Mouse (Mus musculus) limb, embryonic 11.5 days (tissue): Measurements from ENCODE around the gene Aloxe3. TPM values are rescaled to one million over a fixed set of nuclear protein-coding genes. Genes with fewer than 3 reads are reported as not detected.
A peak's percentile ranks its signal among the peaks of the same experiment; 100 is the strongest.

Experiments
- ATAC-seq: fragments of 200-750 bp; cut with Nextera tagmentation; 2 replicates; pipeline ENCODE4 v1.8.0; 2017; ENCODE audit warnings: low read depth; ENCODE audit not compliant: insufficient number of reproducible peaks, low FRiP score, low TSS enrichment
- DNase-seq: peaks from one replicate; pipeline ENCODE4 v3.0.0-alpha.2; 2015; ENCODE audit warnings: low spot score
- H3K27ac ChIP-seq: fragments of 300-500 bp; sonication (generic); replicated peaks from 2 replicates; pipeline ENCODE4 v1.5.1; 2014; ENCODE audit warnings: low read depth, mild to moderate bottlenecking, low read length
- H3K27me3 ChIP-seq: fragments of 300-500 bp; sonication (generic); 2 replicates; pipeline ENCODE4 v1.6.1; 2014; ENCODE audit warnings: mild to moderate bottlenecking, low read length, mixed read lengths; ENCODE audit not compliant: control insufficient read depth, insufficient read depth
- H3K36me3 ChIP-seq: fragments of 300-500 bp; sonication (generic); 2 replicates; pipeline ENCODE4 v1.6.1; 2014; ENCODE audit warnings: mild to moderate bottlenecking, low read length, moderate library complexity, mixed read lengths; ENCODE audit not compliant: control insufficient read depth, insufficient read depth
- H3K4me1 ChIP-seq: fragments of 300-500 bp; sonication (generic); 2 replicates; pipeline ENCODE4 v1.6.1; 2014; ENCODE audit warnings: low read length, mixed read lengths; ENCODE audit not compliant: control insufficient read depth, insufficient read depth
- H3K4me2 ChIP-seq: fragments of 300-500 bp; sonication (generic); 2 replicates; pipeline ENCODE4 v1.6.1; 2014; ENCODE audit warnings: low read depth, mild to moderate bottlenecking, moderate library complexity; ENCODE audit not compliant: severe bottlenecking
- H3K4me3 ChIP-seq: fragments of 300-500 bp; sonication (generic); 2 replicates; pipeline ENCODE4 v1.5.1; 2014; ENCODE audit warnings: low read depth, low read length
- H3K9ac ChIP-seq: fragments of 300-500 bp; sonication (generic); 2 replicates; pipeline ENCODE4 v1.6.1; 2014; ENCODE audit warnings: mild to moderate bottlenecking, low read length
- H3K9me3 ChIP-seq: fragments of 300-500 bp; sonication (generic); 2 replicates; pipeline ENCODE4 v1.6.1; 2016; ENCODE audit warnings: low read length; ENCODE audit not compliant: control insufficient read depth
- WGBS: fragments of 180-500 bp; shearing (Covaris S2); extraction: QIAGEN DNeasy Blood & Tissue Kit; methylation state at CpG from one replicate; pipeline ENCODE4 v1.1.7; 2014; 5-methylcytosine and 5-hydroxymethylcytosine counted together
- polyA plus RNA-seq: library from polyadenylated mRNA; unstranded; fragments of >200 nt; fragmentation: Nextera tagmentation; extraction: Ambion mirVana; gene quantifications from 2 replicates; pipeline ENCODE4 v1.2.1, GENCODE M21; 2014

Aloxe3 gene
- polyA plus RNA-seq, 1 experiment from 2014 or later = 0.25 TPM

GRCm38 (mm10) chr11:69116843-69117242 lies 8.9 kb upstream of the Aloxe3 start:
- Histone ChIP-seq H3K9ac (no peak overlapping the region), H3K27me3 (0 out of 2 replicates have a peak, but pooled peaks cover 4% of the 10 kb centered on the region), H3K36me3 (no peaks in the 10 kb centered on the region), H3K4me2 (no peak overlapping the region), H3K4me1 (peaks cover 14% of the 10 kb centered on the region), H3K27ac (no peak overlapping the region), H3K4me3 (no peak overlapping the region), H3K9me3 (no peaks in the 10 kb centered on the region)
- ATAC-seq (no peak), DNase-seq (no peak)
- WGBS = 43% methylated on average over 5 of the region's 5 CpGs

GRCm38 (mm10) chr11:69117737-69118695 lies 7.7 kb upstream of the Aloxe3 start:
- ATAC-seq = no peak
- peak overlapping the region; percentile 22; the same call in 1 of the 2 replicates for H3K27ac ChIP-seq
- H3K9ac ChIP-seq = peak overlapping the region; percentile 60
- DNase-seq = peak; percentile 74
- 0 out of 2 replicates have a peak, but pooled peaks cover 4% of the 10 kb centered on the region for H3K27me3 ChIP-seq
- H3K9me3 ChIP-seq = no peaks in the 10 kb centered on the region
- WGBS = 1% methylated on average over 45 of the region's 45 CpGs
- H3K4me1 ChIP-seq = peaks cover 15% of the 10 kb centered on the region
- H3K4me2 ChIP-seq = peak overlapping the region; percentile 84
- H3K4me3 ChIP-seq = peak overlapping the region; percentile 56
- H3K36me3 ChIP-seq = no peaks in the 10 kb centered on the region

GRCm38 (mm10) chr11:69118765-69119164 lies 6.9 kb upstream of the Aloxe3 start:
- ATAC-seq = peak; percentile 19; the same call in 1 of the 2 replicates
- peak; percentile 97 for DNase-seq
- H3K27me3 ChIP-seq = 0 out of 2 replicates have a peak, but pooled peaks cover 4% of the 10 kb centered on the region
- H3K36me3 ChIP-seq = no peaks in the 10 kb centered on the region
- peak overlapping the region; percentile 43; the same call in 1 of the 2 replicates for H3K9ac ChIP-seq
- peaks cover 17% of the 10 kb centered on the region for H3K4me1 ChIP-seq
- peak overlapping the region; percentile 84 for H3K4me2 ChIP-seq
- peak overlapping the region; percentile 56 for H3K4me3 ChIP-seq
- no peaks in the 10 kb centered on the region for H3K9me3 ChIP-seq
- 0% methylated on average over 15 of the region's 15 CpGs for WGBS
- no peak overlapping the region for H3K27ac ChIP-seq

- peaks cover 17% of the 10 kb centered on the region for H3K4me1 ChIP-seq
These were observed 6.1 kb upstream of the Aloxe3 start for GRCm38 (mm10) chr11:69119446-69120155.

DNA sequence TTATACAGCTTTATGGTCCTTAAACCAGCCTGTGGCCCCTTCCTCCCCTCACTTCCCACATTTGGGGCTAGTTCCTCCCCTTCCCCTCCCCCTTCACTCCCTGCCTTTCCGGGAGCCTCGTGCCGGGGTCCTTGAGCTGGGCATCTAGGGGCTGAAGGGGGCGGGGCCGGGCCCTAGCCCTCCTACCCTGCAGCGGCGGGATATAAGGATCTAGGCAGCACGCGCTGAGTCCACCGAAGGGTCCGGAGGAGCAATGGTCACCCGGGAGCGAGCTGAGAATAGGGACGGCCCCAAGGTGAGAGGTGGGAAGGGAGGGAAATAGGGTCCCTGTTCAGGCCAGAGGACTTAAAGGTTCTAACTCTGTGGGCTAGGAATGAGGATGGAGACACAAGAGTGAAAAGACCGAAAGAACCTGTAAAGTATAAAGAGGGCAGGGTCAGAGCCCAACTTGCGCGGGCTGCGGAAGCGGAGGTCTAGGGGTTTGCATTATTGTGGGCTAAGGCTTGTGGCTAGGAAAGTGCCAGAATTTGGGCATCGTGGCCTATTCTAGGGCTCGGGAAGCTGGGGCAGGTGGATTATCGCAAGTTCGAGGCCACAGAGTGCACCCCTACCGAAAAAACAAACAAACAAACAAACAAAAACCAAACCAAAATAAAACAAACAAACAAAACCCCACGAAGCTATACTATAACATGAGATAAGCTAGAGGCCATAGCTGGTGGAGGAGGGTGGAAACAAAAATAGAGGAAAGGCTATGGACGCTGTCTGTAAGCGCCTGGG lies 5.3 kb upstream of the Aloxe3 start, which contains the start of gene Hes7:
Hes7 (plus strand) TSS at position 184 of the 780 bp plus-strand sequence.
- WGBS = 2% methylated on average over 27 of the region's 27 CpGs
- Histone ChIP-seq H3K27ac (no peak within 1 kb of the TSS), H3K9me3 (no peaks in the 10 kb centered on the region), H3K9ac (peak within 1 kb of the TSS; percentile 53; the same call in 1 of the 2 replicates), H3K4me2 (peak within 1 kb of the TSS; percentile 95), H3K4me3 (peak within 1 kb of the TSS; percentile 75), H3K4me1 (peaks cover 17% of the 10 kb centered on the region), H3K27me3 (0 out of 2 replicates have a peak, but pooled peaks cover 4% of the 10 kb centered on the region), H3K36me3 (no peaks in the 10 kb centered on the region)
- no peak for ATAC-seq
- DNase-seq = peak; percentile 74

More at GRCm38 (mm10) chr11:69119446-69120155, 6.1 kb upstream of the Aloxe3 start:
- H3K4me3 ChIP-seq = no peak overlapping the region
- peak overlapping the region; percentile 95 for H3K4me2 ChIP-seq
- 24% methylated on average over 14 of the region's 14 CpGs for WGBS
- H3K27me3 ChIP-seq = 0 out of 2 replicates have a peak, but pooled peaks cover 4% of the 10 kb centered on the region
- no peak for ATAC-seq
- no peaks in the 10 kb centered on the region for H3K9me3 ChIP-seq
- peak; percentile 31 for DNase-seq
- H3K9ac ChIP-seq = no peak overlapping the region
- no peaks in the 10 kb centered on the region for H3K36me3 ChIP-seq
- no peak overlapping the region for H3K27ac ChIP-seq

GRCm38 (mm10) chr11:69121001-69121740 lies 4.5 kb upstream of the Aloxe3 start:
- peak; percentile 46 for DNase-seq
- Histone ChIP-seq H3K36me3 (no peaks in the 10 kb centered on the region), H3K4me1 (peaks cover 20% of the 10 kb centered on the region), H3K27ac (no peak overlapping the region), H3K9me3 (no peaks in the 10 kb centered on the region), H3K4me3 (peak overlapping the region; percentile 75), H3K4me2 (peak overlapping the region; percentile 95), H3K9ac (peak overlapping the region; percentile 53; the same call in 1 of the 2 replicates), H3K27me3 (0 out of 2 replicates have a peak, but pooled peaks cover 7% of the 10 kb centered on the region)
- no peak for ATAC-seq
- under 1% methylated on average over 26 of the region's 33 CpGs for WGBS

- Histone ChIP-seq H3K27ac (no peak overlapping the region; the same call in 1 of the 2 replicates), H3K9me3 (no peaks in the 10 kb centered on the region), H3K9ac (peak overlapping the region; percentile 60), H3K36me3 (no peaks in the 10 kb centered on the region), H3K4me2 (peak overlapping the region; percentile 95), H3K4me1 (peaks cover 22% of the 10 kb centered on the region), H3K4me3 (peak overlapping the region; percentile 75), H3K27me3 (0 out of 2 replicates have a peak, but pooled peaks cover 7% of the 10 kb centered on the region)
- DNase-seq (no peak), ATAC-seq (no peak)
- under 1% methylated on average over 29 of the region's 32 CpGs for WGBS
These were observed 3.9 kb upstream of the Aloxe3 start for GRCm38 (mm10) chr11:69121741-69122335.
